Mouse (Mus musculus) induced T-regulatory cell, adult 2 months (primary cell): ENCODE data around the gene Syt1.

Experiments used
- DNase-seq: peaks from one replicate; pipeline ENCODE4 v3.0.0-alpha.2; 2012; ENCODE audit warnings: low read depth

The Syt1 gene

DNA sequence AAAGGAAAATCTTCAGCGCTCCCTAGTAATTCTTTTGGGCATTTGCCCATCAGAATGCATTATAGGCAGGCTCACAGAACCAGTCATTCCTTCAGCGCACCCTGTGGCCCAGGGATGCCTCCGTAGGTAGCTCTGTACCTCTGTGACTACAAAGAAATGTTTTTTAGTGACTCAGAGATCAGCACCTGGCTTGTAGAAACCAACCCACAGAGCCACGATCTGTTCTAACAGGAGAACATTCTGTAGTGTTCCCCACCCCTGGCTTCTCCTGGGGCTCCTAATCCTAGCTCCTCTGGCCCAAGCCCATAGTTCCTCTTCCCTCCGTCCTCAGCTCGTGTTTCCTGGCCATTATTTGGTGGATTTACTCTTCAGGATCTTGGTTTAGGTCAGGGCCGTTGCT, 361.6 kb downstream of the Syt1 start:
- DNase-seq = no peak

DNA sequence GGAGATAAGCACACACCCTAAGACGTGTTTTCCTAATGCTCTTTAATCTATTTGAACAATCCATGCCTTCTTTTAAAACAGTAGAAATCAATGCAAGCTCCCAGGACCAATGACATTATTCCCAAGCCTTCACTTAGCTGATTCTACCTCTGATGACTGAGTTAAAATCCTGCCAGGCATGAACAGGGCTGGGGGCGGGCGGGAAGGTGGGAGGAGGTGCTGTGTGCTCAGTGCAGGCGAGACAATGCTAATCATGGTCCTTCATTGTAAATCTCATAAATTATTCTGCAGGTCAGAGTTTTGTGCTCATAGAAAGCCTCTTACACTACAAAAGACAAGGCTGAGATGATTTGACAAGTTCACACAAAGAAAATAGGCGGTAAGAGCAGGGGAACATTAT, 366.9 kb downstream of the Syt1 start:
- DNase-seq = no peak

DNA sequence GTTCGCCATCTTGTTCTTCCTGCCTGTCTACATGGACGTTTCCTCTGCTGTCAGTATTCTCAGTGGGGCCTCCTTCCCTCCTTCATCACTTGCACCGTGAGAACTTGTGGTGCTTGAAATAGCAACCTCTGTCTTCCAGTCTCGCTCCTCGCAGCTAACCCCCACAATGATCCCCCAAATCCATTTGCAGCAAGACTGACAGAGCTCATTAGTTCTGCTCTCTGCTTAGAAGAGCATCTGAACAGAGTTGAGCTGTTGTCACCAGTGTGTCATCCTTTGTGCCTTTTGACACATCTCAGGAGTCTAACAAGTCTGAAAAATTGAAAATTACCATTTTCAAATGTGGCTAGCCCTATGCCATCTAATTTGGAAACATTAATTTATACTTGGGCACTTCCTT, 372.7 kb downstream of the Syt1 start:
- DNase-seq = no peak

DNA sequence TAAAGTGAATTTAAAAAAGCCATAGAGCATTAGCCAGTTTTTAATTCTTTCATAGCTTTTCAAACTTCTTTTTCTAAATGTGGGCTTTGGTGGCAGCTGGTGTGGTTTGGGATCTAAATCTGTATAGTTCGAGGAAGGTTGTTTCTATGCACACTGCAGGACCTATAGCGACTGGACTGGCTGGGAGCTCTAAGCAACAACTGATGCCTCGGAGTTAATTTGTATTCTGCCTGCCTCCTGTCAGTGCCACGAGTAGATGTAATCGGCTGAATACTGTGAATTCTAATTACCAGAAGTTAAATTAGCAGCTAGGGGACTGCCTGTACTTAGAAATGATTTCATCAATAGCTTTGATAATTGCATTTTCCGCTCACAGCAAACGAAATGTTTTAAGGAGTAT, 374.7 kb downstream of the Syt1 start:
- no peak for DNase-seq

DNA sequence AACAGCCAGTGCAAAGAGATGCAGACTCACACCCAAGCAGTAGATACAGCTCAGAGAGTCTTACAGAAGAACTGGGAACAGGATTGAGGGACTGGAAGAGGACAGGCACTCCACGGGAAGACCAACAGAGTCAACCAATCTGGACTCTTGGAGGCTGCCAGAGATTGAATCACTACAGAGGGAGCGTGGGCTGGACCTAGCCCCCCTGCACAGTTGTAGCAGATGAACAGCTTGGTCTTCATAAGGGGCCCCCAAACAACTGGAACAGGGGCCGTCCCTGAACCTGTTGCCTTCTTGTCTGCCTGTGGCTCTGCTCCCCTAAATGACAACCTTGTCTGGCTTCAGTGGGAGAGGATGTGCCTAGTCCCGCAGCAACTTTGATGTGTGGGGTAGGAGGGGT, 375.2 kb downstream of the Syt1 start:
- no peak for DNase-seq

DNA sequence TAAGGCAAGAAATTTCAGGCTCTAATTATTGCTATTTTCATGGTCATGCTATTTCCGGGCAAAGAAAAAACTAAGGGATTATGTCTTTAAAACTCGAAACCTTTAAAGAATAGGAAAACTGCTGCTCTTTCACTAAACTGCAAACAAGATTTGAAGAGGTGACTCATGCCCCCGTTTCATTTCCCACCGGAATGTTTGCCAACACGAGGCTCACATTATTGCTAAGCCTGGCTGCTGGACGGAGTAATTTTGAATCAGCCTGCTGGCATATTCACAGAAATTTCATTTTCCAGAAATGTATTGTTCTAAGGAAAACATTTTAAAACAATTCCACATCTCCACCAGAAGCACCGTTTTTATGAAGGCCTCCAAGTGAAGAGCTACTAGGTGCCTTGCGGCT, 379.9 kb downstream of the Syt1 start:
- no peak for DNase-seq

DNA sequence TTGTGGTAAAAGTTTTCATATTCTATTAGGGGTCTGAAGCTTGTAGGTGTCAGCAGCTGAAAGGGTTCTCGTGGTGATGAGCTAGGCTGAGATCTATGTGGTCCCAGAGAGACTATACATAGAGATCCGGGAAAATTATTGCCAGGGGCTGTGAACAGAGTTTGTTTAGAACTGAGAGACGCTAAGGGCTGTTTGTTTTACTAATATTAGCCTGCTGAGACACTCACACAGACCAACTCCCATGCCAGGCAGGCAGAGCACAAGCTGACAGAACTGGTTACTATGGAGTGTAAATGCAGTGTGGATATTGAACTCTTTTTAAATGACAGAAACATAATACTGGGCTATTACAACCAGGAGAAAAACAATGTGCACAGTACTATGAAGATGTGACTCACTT, 384.4 kb downstream of the Syt1 start:
- DNase-seq = no peak

DNA sequence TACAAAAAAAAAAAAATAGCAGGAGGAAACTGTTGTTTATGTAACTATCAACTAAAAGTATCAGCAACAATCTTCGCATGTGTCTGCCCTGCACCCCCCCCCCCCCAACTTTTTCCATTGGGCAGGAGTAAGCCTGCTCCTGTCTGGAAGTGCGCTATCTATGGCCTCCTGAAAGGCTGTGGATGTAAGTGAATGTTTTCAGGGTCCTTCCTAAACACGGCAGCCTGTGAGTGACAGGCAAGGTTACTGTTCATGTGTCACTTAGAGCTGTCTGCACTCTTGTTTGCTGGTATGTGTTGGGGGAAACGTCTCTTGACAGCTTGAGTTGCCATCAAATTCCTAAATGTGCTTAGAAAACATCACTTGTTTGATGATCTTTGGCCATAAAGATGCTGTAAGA, 387.8 kb downstream of the Syt1 start:
- no peak for DNase-seq

DNA sequence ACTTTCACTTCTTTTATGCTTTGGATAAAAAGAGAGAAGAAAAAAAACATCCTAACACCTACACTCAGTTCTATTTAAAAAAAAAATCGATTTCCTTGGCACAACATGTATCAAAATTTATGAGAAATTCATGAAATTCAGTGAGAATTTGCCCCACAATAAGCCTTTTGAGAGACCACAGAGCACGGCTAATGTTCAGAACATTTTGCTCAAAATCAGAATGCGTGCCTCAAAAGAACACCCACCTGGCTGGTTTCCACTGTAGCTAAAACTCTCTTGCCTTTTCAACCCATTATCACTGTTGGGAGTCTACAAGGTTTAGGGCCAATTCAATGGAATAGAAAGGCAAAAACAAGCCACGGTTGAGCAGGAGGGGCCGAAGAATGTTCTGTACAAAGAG, 390.9 kb downstream of the Syt1 start:
- no peak for DNase-seq

DNA sequence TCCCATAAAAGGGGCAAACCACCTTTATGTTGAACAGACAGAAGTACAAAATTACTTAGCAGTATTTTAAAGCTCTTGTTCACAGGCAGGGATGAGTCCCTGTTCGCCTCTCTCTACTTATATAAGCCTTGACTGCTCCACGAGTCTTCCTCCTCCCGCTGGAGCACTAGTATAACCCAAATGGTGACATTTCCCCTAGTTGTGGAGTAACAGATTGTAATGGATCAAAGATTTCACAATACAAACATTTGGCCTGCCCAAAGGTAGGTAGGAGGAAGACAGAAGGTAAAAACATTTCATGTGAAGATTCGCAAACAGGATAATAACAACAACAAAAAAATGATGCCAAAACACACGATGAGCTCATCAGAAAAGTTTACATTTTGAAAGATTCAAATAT, 391.6 kb downstream of the Syt1 start:
- no peak for DNase-seq

DNA sequence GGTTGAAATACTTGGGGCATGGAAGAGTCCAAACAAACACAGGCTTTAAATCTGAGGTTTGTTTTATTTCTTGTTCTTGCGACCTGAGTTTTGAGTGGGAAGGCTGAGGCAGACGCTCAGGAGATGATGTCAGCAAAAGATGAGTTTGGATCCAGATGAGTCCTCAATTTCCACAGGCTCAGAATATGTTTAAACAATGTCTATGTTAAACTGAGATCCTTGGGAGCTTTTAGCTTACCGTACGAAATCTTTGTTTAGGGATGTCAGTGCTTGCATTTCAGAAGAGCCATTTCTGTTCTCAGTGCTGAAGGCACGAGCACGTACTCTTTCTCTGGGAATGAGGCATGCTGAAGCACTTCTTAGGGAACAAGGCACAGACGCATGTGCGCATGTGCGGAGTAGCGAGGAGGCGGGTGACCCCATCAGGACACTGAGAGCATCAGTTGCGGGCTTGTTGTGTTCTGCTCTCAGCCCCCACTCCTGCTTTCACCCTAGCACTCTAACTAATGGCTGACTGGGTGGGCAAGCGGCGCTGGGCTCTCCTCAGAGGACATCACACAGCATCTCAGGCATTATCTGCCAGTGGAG, 400.6 kb downstream of the Syt1 start:
- no peak for DNase-seq

DNA sequence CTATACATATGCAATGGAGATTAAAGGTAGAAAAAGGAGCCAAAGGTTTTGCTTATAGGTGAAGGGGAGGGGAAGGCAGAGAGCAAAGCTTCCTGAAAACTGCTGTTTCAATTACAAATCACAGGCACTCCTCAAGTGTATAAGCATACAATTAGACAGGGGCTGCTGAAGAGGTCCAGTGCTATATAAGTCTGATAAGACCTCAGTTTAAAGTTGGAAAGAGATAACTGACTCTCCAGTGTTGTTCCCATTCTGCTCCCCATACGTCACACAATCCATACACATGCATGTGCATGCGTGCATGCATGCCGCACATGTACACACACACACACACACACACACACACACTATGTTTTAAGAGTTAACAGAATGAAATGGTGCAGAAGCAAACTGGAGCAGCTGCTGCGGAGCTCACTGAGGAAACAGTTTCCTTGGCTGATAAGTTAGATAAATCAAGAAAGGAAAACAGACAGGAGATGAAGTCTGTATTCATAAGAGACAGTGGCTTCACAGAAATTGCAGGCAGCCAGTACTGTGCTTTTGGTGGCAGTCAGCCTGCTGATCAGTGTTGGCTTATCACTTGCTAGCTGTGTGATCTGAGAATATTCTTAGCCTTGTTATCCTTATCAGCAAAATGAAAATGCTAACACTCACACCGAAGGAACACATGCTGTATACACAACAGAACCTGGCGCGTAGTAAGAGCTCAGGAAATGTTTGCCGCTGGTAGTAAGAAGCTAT, 408.9 kb downstream of the Syt1 start:
- no peak for DNase-seq

DNA sequence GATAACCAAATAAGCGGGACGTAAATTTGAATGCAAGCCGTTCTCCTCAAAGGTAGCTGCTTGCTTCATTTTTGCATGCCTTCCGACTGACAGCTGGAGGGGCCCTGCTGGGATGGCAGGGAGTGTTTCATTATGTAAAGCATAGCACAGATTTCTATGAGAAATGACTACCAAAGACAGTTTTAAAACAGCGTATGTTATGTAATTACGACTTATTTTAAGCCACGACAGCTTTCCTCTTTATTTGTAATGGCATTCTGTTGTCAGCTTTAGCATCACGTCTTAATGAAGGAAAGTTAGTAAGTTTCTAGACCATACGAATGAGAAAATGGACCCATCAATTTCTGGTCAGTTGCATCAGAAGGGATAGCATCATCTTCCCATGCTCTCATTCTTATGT, 410.1 kb downstream of the Syt1 start:
- DNase-seq = no peak

DNA sequence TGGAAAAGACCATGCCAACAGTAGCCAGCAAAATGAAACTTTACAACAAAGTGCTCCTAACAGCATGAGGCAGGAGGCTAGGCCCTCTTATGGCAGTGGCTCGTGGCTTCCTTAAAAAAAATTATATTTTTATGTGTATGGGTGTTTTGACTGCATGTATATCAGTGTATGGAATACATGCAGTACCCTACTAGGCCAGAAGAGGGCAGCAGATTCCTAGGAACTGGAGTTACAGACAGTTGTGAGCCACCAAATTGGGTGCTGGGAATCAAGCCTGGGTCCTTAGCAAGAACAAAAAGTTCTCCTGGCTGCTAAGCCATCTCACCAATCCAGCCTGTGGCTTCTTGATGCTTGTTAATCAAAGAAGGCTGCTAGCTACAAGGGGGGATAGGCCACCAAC, 413.4 kb downstream of the Syt1 start:
- DNase-seq = no peak

DNA sequence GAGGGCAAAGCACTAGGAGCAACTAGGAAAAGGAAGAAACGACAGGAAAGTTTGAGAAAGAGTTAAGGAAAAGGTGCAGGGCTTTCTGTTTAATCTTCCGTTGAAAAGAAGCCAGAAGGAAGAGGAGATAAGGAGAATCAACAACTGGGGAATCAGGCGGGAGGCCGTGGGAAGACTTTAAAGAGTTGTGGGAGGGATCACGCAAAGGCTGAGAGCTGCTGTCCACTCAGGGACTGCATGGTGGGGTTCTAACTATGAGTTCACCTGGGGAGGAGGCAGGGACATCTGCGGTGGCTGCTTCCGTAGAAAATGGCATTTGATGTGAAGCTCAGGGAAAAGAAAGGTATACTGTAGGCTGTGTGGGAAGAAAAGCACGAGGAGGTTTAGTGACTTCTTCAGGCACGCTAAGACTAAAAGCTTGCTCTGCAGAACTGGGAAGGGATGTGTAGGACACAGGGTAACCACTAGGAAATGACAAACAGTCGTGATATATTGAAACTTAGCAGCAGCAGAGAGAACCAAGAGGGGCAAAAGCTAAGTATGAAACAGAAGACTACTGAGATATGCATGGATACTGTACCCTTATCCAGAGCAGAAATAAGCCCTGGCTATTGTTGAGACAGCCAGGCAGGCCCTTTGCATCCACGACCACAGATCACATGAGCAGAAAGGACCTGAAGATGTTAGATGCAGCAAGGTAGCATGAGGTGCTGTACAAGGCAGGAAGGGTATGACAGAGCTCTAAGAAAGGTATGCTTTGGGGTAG, 414.4 kb downstream of the Syt1 start:
- DNase-seq = no peak

DNA sequence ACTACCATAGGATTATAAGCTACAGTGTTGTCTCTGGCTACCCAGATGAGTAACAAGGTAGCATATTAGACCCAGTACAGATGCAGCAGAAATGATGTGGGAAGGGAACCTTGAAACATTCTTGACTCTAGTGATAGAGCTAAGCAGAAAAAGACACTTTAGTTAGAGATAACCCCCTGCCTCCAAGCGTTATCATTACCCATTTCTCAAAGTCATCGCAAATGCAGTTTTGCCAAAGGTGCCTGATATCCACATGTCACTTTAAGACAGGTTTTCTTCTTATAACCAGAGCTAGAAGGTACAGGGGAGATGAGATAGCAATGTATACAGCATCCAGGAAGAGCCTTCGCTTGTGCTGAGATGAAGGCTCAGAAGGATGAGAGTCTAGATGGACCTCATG, 421.4 kb downstream of the Syt1 start:
- DNase-seq = no peak

DNA sequence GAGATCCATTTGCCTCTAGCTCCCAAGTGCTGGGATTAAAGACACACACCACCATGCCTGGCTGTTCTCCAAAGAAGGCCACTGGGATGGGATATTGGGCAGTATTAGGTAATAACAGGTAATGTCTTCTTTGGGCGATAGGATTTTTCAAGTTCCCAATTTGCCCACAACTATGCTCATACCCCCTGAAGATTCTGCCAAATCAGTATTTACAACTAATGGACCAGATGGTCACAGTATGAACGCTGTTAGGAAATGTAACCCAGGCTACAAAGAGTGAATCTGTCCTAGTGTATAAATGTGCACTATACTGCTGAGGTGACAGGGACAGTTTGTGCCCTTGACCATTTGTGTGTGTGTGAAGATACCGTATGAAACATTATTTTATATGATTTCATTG, 421.9 kb downstream of the Syt1 start:
- DNase-seq = no peak

DNA sequence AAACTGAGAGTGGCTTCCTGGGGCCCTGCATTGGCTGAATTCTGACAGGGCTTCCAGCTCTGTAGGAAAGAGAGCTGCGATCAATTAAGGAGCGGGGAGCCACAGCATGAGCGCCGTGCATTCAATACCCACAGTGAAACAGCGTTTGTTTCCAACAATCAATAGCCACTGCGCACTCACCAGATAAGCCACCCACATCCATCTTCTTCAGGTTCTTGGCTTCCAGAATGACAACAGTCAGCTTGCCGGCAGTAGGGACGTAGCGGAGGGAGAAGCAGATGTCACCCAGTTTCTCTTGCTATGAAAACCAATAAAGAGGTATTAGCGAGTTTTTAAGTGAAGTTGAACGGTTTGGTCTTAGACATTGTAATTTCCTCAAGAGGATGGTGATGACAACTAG, 427.1 kb downstream of the Syt1 start:
- DNase-seq = no peak

DNA sequence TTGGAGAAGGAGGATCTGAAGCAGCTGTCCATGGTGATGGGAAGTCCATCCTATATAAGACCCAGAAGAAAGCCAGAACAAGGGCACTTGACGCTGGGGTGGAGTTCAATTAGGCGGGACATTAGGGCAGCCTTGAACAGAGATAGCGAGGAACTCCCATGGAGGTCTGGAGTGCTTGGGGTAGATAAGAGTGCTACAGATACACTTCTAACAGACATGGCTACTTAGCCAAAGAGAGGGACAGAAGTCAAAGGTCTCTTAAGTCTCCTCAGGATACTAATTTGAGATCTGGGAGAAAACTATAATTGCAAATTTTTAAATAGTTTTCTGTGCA, 428.4 kb downstream of the Syt1 start:
- no peak for DNase-seq

DNA sequence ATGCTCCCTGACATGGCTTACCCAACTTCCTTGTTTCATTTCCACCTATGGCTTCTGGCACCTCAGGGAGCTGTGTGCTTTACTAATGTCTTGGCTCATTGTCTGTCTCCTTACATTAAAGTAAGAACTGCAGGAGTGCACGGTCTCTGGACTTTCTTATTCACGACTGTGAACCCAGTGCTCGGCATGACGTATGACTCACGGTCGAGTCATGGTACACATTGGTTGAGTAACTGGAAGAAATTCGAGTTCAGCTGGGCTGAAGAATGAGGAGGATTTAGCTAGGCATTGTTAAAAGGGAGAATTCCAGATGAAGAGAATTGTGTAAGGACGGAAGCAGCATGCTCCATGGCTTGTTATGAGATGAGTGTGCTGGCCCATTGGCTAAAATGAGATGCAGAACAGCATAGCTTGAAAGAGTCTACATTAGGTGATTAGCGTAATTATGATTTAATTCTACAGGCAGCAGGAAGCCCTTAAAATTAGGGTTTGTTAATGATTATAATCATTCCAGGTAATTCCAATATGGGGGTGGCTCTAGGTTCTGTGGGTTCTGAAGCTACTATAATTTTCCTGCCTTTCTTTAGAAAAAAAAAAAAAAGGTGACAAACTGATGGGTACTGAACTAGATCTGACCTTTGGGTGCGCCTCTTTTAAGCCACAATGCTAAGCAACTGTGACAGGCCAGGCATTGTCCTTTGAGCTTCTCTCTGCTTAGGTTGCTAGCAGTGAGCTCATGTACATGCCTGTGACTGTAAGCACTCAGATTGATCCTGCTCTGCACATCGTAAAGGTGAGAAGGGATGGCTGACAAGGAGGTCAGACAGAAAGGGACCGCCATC, 429.0 kb downstream of the Syt1 start:
- DNase-seq = no peak

DNA sequence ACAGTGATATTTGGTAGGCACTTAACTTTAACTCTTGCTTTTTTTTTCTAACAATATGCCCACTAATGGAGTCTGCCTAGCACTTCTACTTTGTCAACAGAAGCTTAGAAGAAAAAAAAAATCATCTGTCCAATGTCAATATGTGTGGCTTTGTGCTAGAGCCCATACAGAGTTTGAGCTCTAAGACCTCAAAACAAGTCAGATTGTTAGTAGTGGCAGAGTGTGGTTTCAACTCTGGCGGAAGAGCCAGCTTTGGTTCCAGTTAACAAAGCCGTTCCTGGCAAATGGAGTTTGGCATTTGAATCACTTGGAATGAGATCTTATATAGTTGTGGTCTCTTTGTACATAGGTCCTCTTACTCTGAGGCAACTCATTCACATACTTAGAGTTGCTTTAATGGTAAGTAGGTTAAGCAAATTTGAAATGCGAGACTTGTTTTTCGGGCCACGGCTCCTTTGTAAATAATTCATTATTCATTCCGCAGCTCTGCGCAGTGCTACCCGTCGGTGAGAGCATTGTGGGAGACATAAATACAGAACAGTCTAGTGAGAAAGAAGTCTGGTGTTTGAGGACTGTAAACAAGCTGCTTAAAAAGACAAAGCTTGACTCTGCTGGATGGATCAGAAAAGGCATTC, 429.9 kb downstream of the Syt1 start:
- DNase-seq = no peak

DNA sequence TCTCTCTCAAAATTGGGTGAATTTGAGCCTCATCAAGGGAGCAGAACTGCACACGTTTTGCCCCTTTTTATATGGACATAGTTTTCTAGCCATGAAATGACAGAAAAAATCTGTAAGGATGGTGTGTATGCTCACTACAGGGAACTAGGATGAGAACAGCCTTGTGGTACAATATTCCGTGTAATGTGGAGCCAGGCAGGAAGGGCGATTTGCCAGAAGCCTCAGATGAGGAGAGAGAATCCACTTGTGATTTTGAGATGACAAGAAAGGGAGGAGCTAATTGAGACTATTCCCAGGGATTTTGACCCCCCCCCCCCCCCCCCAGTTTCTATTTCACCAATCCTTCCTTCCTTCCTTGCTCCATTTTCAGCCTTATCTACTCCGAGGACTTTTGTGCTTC, 431.4 kb downstream of the Syt1 start:
- no peak for DNase-seq
